Mouse (Mus musculus): ENCODE data around the gene Cdh4. TPM values are rescaled to one million over a fixed set of nuclear protein-coding genes. Genes with fewer than 3 reads are reported as not detected.
A peak's percentile ranks its signal among the peaks of the same experiment; 100 is the strongest.

Gene Cdh4
- polyA plus RNA-seq, 1 experiment from 2014 or later = 15.0 TPM

DNA sequence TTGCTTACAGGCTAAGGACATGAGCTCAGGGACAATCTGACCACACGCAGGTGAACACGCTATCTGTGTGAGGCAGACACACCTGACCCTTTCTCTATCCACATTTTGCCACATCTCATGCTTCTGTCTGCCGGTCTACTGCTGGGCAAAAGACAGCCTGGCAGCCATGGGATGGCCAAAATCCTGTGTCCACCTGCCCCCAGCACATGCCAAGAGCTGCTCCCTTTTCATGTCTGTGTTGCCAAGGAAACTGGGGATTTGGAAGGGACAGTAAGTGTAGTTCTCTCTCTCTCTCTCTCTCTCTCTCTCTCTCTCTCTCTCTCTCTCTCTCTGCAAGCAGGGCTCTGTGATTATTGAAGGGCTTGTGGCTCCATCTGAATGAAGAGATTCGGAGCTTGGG is 98.9 kb downstream of the Cdh4 start:
- no peak overlapping the region for H3K9ac ChIP-seq
- H3K9me3 ChIP-seq = 0 out of 2 replicates have a peak, but pooled peaks cover 6% of the 10 kb centered on the region
- no peak overlapping the region for H3K4me2 ChIP-seq (replicated peaks)
- WGBS = 92% methylated on average over 4 of the region's 4 CpGs
- no peaks in the 10 kb centered on the region for H3K36me3 ChIP-seq
- no peak overlapping the region for H3K27ac ChIP-seq
- no peak overlapping the region for H3K4me3 ChIP-seq
- peaks cover 21% of the 10 kb centered on the region for H3K4me1 ChIP-seq
- ATAC-seq (ENCODE audit: insufficient number of reproducible peaks, insufficient read depth, low FRiP score, low TSS enrichment) = no peak
- H3K27me3 ChIP-seq = 0 out of 2 replicates have a peak, but pooled peaks cover 12% of the 10 kb centered on the region

GRCm38 (mm10) chr2:179547627-179548026 is 105.4 kb downstream of the Cdh4 start:
- WGBS = 78% methylated on average over 5 of the region's 5 CpGs

DNA sequence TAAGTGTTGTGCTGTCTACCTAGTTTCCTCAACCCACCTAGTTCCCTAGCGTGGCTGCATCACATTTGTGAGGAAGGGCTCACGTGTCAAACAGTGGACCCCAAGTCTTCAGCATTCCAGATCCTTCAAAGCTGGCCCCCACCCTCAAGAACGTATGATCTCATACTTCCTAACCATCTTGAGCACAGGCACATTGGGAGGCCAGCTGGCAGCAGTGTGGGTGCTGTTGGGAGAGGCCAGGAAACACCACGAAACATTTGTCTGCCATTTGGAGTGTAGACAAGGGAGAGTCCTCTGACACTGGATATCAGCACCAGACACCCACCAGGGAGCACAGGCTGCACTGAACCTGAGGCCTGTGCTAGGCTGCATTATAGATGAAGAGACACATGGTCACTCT is 113.7 kb downstream of the Cdh4 start:
- H3K4me1 ChIP-seq = no peaks in the 10 kb centered on the region
- no peaks in the 10 kb centered on the region for H3K36me3 ChIP-seq
- 75% methylated on average over 4 of the region's 4 CpGs for WGBS
- no peaks in the 10 kb centered on the region for H3K27me3 ChIP-seq
- no peak overlapping the region for H3K9ac ChIP-seq
- no peaks in the 10 kb centered on the region for H3K9me3 ChIP-seq
- H3K27ac ChIP-seq = no peak overlapping the region
- ATAC-seq (ENCODE audit: insufficient number of reproducible peaks, insufficient read depth, low FRiP score, low TSS enrichment) = no peak
- no peak overlapping the region for H3K4me2 ChIP-seq (replicated peaks)
- no peak overlapping the region for H3K4me3 ChIP-seq

More at GRCm38 (mm10) chr2:179547627-179548026, 105.4 kb downstream of the Cdh4 start:
- no peaks in the 10 kb centered on the region for H3K4me1 ChIP-seq
- H3K27me3 ChIP-seq = no peaks in the 10 kb centered on the region
- no peak overlapping the region for H3K4me2 ChIP-seq (replicated peaks)
- H3K27ac ChIP-seq = no peak overlapping the region
- no peak overlapping the region for H3K9ac ChIP-seq
- no peak for ATAC-seq (ENCODE audit: insufficient number of reproducible peaks, insufficient read depth, low FRiP score, low TSS enrichment)
- no peaks in the 10 kb centered on the region for H3K36me3 ChIP-seq
- H3K4me3 ChIP-seq = no peak overlapping the region
- peaks cover 9% of the 10 kb centered on the region; the same call in 1 of the 2 replicates for H3K9me3 ChIP-seq

- 86% methylated on average over 2 of the region's 2 CpGs for WGBS
- no peak overlapping the region for H3K4me2 ChIP-seq (replicated peaks)
- H3K36me3 ChIP-seq = no peaks in the 10 kb centered on the region
- no peaks in the 10 kb centered on the region for H3K4me1 ChIP-seq
- no peak overlapping the region for H3K27ac ChIP-seq
- ATAC-seq (ENCODE audit: insufficient number of reproducible peaks, insufficient read depth, low FRiP score, low TSS enrichment) = no peak
- H3K9me3 ChIP-seq = no peaks in the 10 kb centered on the region
- no peak overlapping the region for H3K4me3 ChIP-seq
- H3K9ac ChIP-seq = no peak overlapping the region
- H3K27me3 ChIP-seq = 0 out of 2 replicates have a peak, but pooled peaks cover 4% of the 10 kb centered on the region
Measured at GRCm38 (mm10) chr2:179562350-179562749, 120.1 kb downstream of the Cdh4 start.

DNA sequence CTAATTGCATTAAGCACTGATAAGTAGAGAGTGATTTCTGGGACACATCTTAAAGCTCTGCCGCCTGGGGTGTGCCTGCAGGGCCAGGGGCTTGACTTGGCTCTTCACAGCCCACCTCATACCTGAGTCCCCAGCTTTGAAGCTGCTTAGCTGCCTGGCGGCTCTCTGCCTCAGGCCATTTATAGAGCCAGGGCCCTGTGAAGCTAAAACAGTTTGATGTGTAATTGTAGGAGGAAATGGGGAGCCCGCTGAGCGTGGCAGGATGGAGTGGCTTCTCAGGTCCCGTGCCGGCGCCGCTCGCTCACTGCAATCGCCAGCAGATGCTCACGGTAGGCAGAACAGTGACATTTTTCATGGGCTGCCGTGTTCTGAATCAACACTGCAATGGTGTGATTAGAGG is 123.4 kb downstream of the Cdh4 start:
- no peak overlapping the region for H3K4me2 ChIP-seq (replicated peaks)
- no peak overlapping the region for H3K4me3 ChIP-seq
- no peaks in the 10 kb centered on the region for H3K9me3 ChIP-seq
- ATAC-seq (ENCODE audit: insufficient number of reproducible peaks, insufficient read depth, low FRiP score, low TSS enrichment) = no peak
- 0 out of 2 replicates have a peak, but pooled peaks cover 4% of the 10 kb centered on the region for H3K27me3 ChIP-seq
- peaks cover 13% of the 10 kb centered on the region; the same call in 1 of the 2 replicates for H3K4me1 ChIP-seq
- H3K36me3 ChIP-seq = no peaks in the 10 kb centered on the region
- no peak overlapping the region for H3K9ac ChIP-seq
- no peak overlapping the region for H3K27ac ChIP-seq
- WGBS = 17% methylated on average over 12 of the region's 12 CpGs

- Histone ChIP-seq H3K27me3 (0 out of 2 replicates have a peak, but pooled peaks cover 4% of the 10 kb centered on the region), H3K27ac (no peak overlapping the region), H3K4me2 (replicated peaks) (no peak overlapping the region), H3K9me3 (no peaks in the 10 kb centered on the region), H3K4me3 (no peak overlapping the region), H3K4me1 (peaks cover 21% of the 10 kb centered on the region; the same call in 1 of the 2 replicates), H3K9ac (no peak overlapping the region), H3K36me3 (no peaks in the 10 kb centered on the region)
- 92% methylated on average over 8 of the region's 8 CpGs for WGBS
- ATAC-seq (ENCODE audit: insufficient number of reproducible peaks, insufficient read depth, low FRiP score, low TSS enrichment) = no peak
Measured at GRCm38 (mm10) chr2:179567886-179568285, 125.7 kb downstream of the Cdh4 start.

- 0 out of 2 replicates have a peak, but pooled peaks cover 4% of the 10 kb centered on the region for H3K27me3 ChIP-seq
- peaks cover 21% of the 10 kb centered on the region; the same call in 1 of the 2 replicates for H3K4me1 ChIP-seq
- H3K4me2 ChIP-seq (replicated peaks) = no peak overlapping the region
- 37% methylated on average over 10 of the region's 10 CpGs for WGBS
- no peak overlapping the region for H3K4me3 ChIP-seq
- no peaks in the 10 kb centered on the region for H3K9me3 ChIP-seq
- no peaks in the 10 kb centered on the region for H3K36me3 ChIP-seq
- no peak for ATAC-seq (ENCODE audit: insufficient number of reproducible peaks, insufficient read depth, low FRiP score, low TSS enrichment)
- H3K27ac ChIP-seq = 0 out of 2 replicates have a peak overlapping the region, but pooled peaks have one; percentile 17
- H3K9ac ChIP-seq = no peak overlapping the region
Measured at GRCm38 (mm10) chr2:179569171-179569570, 126.9 kb downstream of the Cdh4 start.

DNA sequence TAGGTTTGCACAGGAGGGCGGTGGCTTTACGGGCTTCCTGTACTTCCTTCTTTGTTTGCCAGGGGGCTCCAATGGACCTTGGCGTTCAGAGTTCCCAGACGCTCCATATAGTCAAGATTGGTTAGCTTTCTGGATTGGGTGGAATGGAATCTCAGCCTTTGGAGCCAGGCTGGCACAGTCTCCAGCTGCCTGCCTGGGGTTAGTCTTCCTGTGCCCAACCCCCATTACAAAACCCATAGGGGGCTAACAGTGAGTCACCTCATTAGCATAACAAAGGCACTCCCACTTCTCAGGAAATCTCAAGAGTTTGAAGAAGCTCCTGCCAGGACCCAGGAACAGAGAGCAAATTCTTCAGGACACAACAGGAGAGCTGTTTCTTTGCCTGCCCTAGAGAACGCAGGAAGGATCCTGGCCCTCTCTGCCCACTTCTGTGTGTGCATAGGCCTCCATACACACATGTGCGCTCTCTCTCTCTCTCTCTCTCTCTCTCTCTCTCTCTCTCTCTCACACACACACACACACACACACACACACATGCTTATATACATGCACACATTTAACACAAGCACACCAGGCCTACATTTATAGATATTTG is 129.0 kb downstream of the Cdh4 start:
- Histone ChIP-seq H3K9ac (no peak overlapping the region), H3K4me1 (peaks cover 21% of the 10 kb centered on the region; the same call in 1 of the 2 replicates), H3K4me3 (no peak overlapping the region), H3K9me3 (no peaks in the 10 kb centered on the region), H3K4me2 (replicated peaks) (no peak overlapping the region), H3K36me3 (no peaks in the 10 kb centered on the region), H3K27ac (no peak overlapping the region), H3K27me3 (0 out of 2 replicates have a peak, but pooled peaks cover 4% of the 10 kb centered on the region)
- no peak for ATAC-seq (ENCODE audit: insufficient number of reproducible peaks, insufficient read depth, low FRiP score, low TSS enrichment)
- WGBS = 26% methylated on average over 6 of the region's 6 CpGs

- H3K4me2 ChIP-seq (replicated peaks) = no peak overlapping the region
- H3K9me3 ChIP-seq = no peaks in the 10 kb centered on the region
- no peak overlapping the region for H3K4me3 ChIP-seq
- no peaks in the 10 kb centered on the region for H3K36me3 ChIP-seq
- no peak overlapping the region for H3K9ac ChIP-seq
- H3K27me3 ChIP-seq = no peaks in the 10 kb centered on the region
- no peak for ATAC-seq (ENCODE audit: insufficient number of reproducible peaks, insufficient read depth, low FRiP score, low TSS enrichment)
- peaks cover 21% of the 10 kb centered on the region; the same call in 1 of the 2 replicates for H3K4me1 ChIP-seq
- no peak overlapping the region for H3K27ac ChIP-seq
- WGBS = 72% methylated on average over 11 of the region's 11 CpGs
Measured at GRCm38 (mm10) chr2:179573331-179573730, 131.1 kb downstream of the Cdh4 start.

DNA sequence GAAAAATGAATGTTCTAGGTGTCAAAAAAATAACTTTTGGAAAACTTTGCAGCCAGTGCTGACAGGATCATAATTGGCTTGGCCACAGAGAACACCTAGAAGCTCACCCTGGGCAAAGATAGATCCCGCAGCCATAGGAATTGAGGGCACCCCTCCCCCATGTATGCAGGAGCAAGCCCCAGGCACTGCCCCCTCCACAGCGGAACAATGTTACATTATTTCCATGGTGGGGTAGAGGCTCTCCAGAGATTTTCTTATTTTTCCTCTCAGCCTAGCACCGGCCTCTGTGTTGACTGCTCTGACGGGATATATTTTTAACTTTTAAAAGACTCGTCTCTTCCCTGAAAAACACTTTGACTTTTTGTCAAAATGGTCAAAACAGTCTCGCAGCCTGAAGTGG is 131.6 kb downstream of the Cdh4 start:
- Histone ChIP-seq H3K9me3 (no peaks in the 10 kb centered on the region), H3K4me3 (no peak overlapping the region), H3K4me1 (peaks cover 20% of the 10 kb centered on the region; the same call in 1 of the 2 replicates), H3K27me3 (no peaks in the 10 kb centered on the region), H3K4me2 (replicated peaks) (no peak overlapping the region), H3K36me3 (no peaks in the 10 kb centered on the region), H3K27ac (no peak overlapping the region), H3K9ac (no peak overlapping the region)
- WGBS = 50% methylated on average over 6 of the region's 6 CpGs
- no peak for ATAC-seq (ENCODE audit: insufficient number of reproducible peaks, insufficient read depth, low FRiP score, low TSS enrichment)

DNA sequence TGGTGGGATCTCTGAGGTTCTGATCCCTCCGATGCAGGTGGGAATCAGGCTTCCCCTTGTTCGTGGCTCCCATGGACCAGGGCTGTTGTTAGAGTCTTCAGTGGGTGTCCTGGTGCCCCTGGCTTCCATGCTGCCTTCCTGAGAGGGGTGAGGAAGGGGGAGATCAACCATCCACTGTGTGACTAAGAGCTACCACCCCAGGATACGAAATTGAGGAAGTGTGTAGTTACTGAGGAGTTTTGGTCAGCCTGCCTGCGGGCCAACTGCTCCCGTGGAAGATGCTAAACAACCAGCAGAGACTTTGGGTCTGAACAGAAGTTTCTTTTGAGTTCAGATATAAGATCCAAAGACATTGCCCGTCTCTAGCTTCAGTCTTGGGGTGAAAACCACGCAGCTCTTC is 133.4 kb downstream of the Cdh4 start:
- Histone ChIP-seq H3K27ac (no peak overlapping the region), H3K9me3 (no peaks in the 10 kb centered on the region), H3K27me3 (no peaks in the 10 kb centered on the region), H3K4me2 (replicated peaks) (no peak overlapping the region), H3K9ac (no peak overlapping the region), H3K36me3 (no peaks in the 10 kb centered on the region), H3K4me3 (no peak overlapping the region), H3K4me1 (0 out of 2 replicates have a peak, but pooled peaks cover 8% of the 10 kb centered on the region)
- WGBS = 88% methylated on average over 7 of the region's 7 CpGs
- no peak for ATAC-seq (ENCODE audit: insufficient number of reproducible peaks, insufficient read depth, low FRiP score, low TSS enrichment)

DNA sequence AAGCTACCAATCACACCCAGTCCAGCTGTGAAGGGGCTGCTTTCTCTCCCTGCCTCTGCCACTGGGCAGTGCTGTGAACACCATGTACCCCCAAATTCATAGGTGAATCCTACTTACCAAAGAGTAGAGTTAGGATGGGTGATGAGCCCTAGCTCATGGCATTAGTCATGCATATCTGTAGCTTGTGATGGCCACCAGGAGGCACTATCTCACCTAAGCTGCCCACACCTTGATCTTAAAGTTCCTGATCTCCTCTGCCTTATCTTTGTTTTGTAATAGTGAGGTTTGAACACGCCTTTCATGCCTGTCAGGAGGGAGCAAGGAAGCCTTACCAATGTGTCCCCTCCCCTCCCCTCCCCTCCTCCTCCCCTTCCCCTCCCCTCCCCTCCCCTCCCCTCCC is 134.0 kb downstream of the Cdh4 start:
- Histone ChIP-seq H3K36me3 (no peaks in the 10 kb centered on the region), H3K4me2 (replicated peaks) (no peak overlapping the region), H3K9ac (no peak overlapping the region), H3K27ac (no peak overlapping the region), H3K4me1 (0 out of 2 replicates have a peak, but pooled peaks cover 2% of the 10 kb centered on the region), H3K4me3 (no peak overlapping the region), H3K27me3 (no peaks in the 10 kb centered on the region), H3K9me3 (no peaks in the 10 kb centered on the region)
- ATAC-seq (ENCODE audit: insufficient number of reproducible peaks, insufficient read depth, low FRiP score, low TSS enrichment) = no peak
- whole genome bisulfite sequencing = 72% methylated on average over 1 of the region's 1 CpGs

All from embryonic facial prominence, embryonic 12.5 days (tissue).